ENCODE assay signal across 8 mouse cellular contexts in genomic region chr11:94385977-94386771, GRCm38 (mm10). TPM values are rescaled to one million over a fixed set of nuclear protein-coding genes. Genes with fewer than 3 reads are reported as not detected.
DNase-seq lines count a peak whose midpoint lies in the region; ATAC-seq and TF ChIP-seq lines count a peak whose summit lies in the region.

No protein-coding gene starts in this region.

- H3K9ac ChIP-seq in heart, adult 2 months (ENCODE audit: low read depth, low read length), result no peak overlapping the region
- no peak overlapping the region for H3K9ac ChIP-seq in intestine, embryonic 16.5 days (ENCODE audit: low read depth, low read length)
- no peak overlapping the region for H3K9ac ChIP-seq in liver, embryonic 16.5 days (ENCODE audit: low read depth, low read length)

- no peak for TF ChIP-seq POLR2A in heart, adult 2 months (IDR thresholded peaks at IDR 0.05; ENCODE audit: insufficient read depth, low read depth, low read length)
- no peak for TF ChIP-seq POLR2A in cerebellum, adult 2 months (IDR thresholded peaks at IDR 0.05; ENCODE audit: borderline replicate concordance, insufficient read depth, low read length)

- no peak for TF ChIP-seq EP300 in heart, adult 2 months (IDR thresholded peaks at IDR 0.05; ENCODE audit: insufficient read depth, low read depth, low read length)

- 18% methylated on average over 12 of the region's 12 CpGs for WGBS in heart, adult 2 months
- 22% methylated on average over 12 of the region's 12 CpGs for WGBS in intestine, embryonic 16.5 days
- 10% methylated on average over 11 of the region's 12 CpGs for WGBS in liver, embryonic 16.5 days (ENCODE audit: insufficient replicate concordance)
- WGBS in cerebellum, adult 2 months, result 47% methylated on average over 12 of the region's 12 CpGs

- intact Hi-C loops in heart, adult 2 months (cut with DNase I), result no loop called here
- intact Hi-C loops in left cerebral cortex, postnatal 4 days (cut with DNase I), result no loop called here

- peaks cover 7% of the 10 kb centered on the region for H3K4me1 ChIP-seq in heart, adult 2 months (ENCODE audit: control insufficient read depth, insufficient read depth, low read length)
- H3K4me1 ChIP-seq in intestine, embryonic 16.5 days (ENCODE audit: control insufficient read depth, insufficient read depth, low read length), result peaks cover 29% of the 10 kb centered on the region
- no peaks in the 10 kb centered on the region for H3K4me1 ChIP-seq in liver, embryonic 16.5 days (ENCODE audit: control insufficient read depth, low read depth, low read length)
- H3K4me1 ChIP-seq in cerebellum, adult 2 months (ENCODE audit: control insufficient read depth, insufficient read depth, low read length), result peaks cover 22% of the 10 kb centered on the region

- H3K27me3 ChIP-seq in heart, adult 2 months (ENCODE audit: control insufficient read depth, insufficient read depth, low read length), result no peaks in the 10 kb centered on the region
- no peaks in the 10 kb centered on the region for H3K27me3 ChIP-seq in intestine, embryonic 16.5 days (replicated peaks; ENCODE audit: control insufficient read depth, insufficient read depth, low read length)
- H3K27me3 ChIP-seq in liver, embryonic 16.5 days (ENCODE audit: control insufficient read depth, insufficient read depth, low read depth, low read length), result no peaks in the 10 kb centered on the region
- H3K27me3 ChIP-seq in cerebellum, adult 2 months (ENCODE audit: control insufficient read depth, insufficient read depth, low read length), result no peaks in the 10 kb centered on the region

- H3K4me3 ChIP-seq in heart, adult 2 months, result no peak overlapping the region
- H3K4me3 ChIP-seq in intestine, embryonic 16.5 days (ENCODE audit: low read length), result no peak overlapping the region
- no peak overlapping the region for H3K4me3 ChIP-seq in liver, embryonic 16.5 days (ENCODE audit: low read depth, low read length)
- H3K4me3 ChIP-seq in cerebellum, adult 2 months (replicated peaks; ENCODE audit: insufficient read depth, low read depth, low read length), result no peak overlapping the region

- no peaks in the 10 kb centered on the region for H3K9me3 ChIP-seq in intestine, embryonic 16.5 days (ENCODE audit: control insufficient read depth, low read length)
- H3K9me3 ChIP-seq in liver, embryonic 16.5 days (replicated peaks; ENCODE audit: control insufficient read depth, low read length), result no peaks in the 10 kb centered on the region

- H3K36me3 ChIP-seq in heart, adult 2 months (ENCODE audit: control insufficient read depth, insufficient read depth, low read length), result no peaks in the 10 kb centered on the region
- no peaks in the 10 kb centered on the region for H3K36me3 ChIP-seq in intestine, embryonic 16.5 days (ENCODE audit: control insufficient read depth, insufficient read depth, low read length)
- no peaks in the 10 kb centered on the region for H3K36me3 ChIP-seq in liver, embryonic 16.5 days (ENCODE audit: control insufficient read depth, insufficient read depth)

- H3K4me2 ChIP-seq in intestine, embryonic 16.5 days (ENCODE audit: low read depth, low read length), result peak overlapping the region; percentile 33; the same call in 1 of the 2 replicates
- H3K4me2 ChIP-seq in liver, embryonic 16.5 days (ENCODE audit: low read depth, low read length), result peak overlapping the region; percentile 21

- DNase-seq in CD4-positive, CD25-positive, alpha-beta regulatory T cell, adult 2 months (ENCODE audit: low read depth, low spot score), result peak; percentile 69
- DNase-seq in T-cell, adult 2 months (ENCODE audit: low spot score), result peak; percentile 53
- DNase-seq in heart, adult 2 months, result peak; percentile 63
- peak; percentile 54 to 70 for DNase-seq in natural killer cell, adult 2 months (ENCODE audit: low spot score in 2 of 2)
- DNase-seq in cerebellum, adult 2 months, result no peak
- DNase-seq in left cerebral cortex, postnatal 4 days, result no peak

- TF ChIP-seq CTCF in heart, adult 2 months (IDR thresholded peaks at IDR 0.05), result no peak
- no peak for TF ChIP-seq CTCF in cerebellum, adult 2 months (IDR thresholded peaks at IDR 0.05; ENCODE audit: borderline replicate concordance, insufficient read depth, low read depth, low read length)

- ATAC-seq in intestine, embryonic 16.5 days, result peak; percentile 75
- peak; percentile 71 for ATAC-seq in liver, embryonic 16.5 days (ENCODE audit: low read depth)

- no peak overlapping the region for H3K27ac ChIP-seq in heart, adult 2 months
- H3K27ac ChIP-seq in intestine, embryonic 16.5 days (ENCODE audit: low read length), result peak overlapping the region; percentile 3
- H3K27ac ChIP-seq in liver, embryonic 16.5 days (ENCODE audit: low read length), result peak overlapping the region; percentile 46
- H3K27ac ChIP-seq in cerebellum, adult 2 months (ENCODE audit: insufficient read depth, low read length), result no peak overlapping the region

- no peaks in the 10 kb centered on the region for H3K79me2 ChIP-seq in heart, adult 2 months (replicated peaks; ENCODE audit: control insufficient read depth, insufficient read depth, low read length)

RNA-seq across cellular contexts. Expression of gene Abcc3, which starts 6.6 kb away (rescaled TPM):
- total RNA-seq in heart, adult 2 months (2021), result 1 to 10 TPM; 1.6 to 2.3 TPM
- polyA plus RNA-seq in heart, adult 2 months (2012; rRNA removed), result 1.8 and 2.0 TPM in 2 replicates
- polyA plus RNA-seq in intestine, embryonic 16.5 days (2015; fragmentation: Nextera tagmentation; extraction: Ambion mirVana), result 2.5 and 3.3 TPM in 2 replicates
- 9.4 and 10.2 TPM in 2 replicates for polyA plus RNA-seq in liver, embryonic 16.5 days (2015; fragmentation: Nextera tagmentation; extraction: Ambion mirVana)
- polyA plus RNA-seq in cerebellum, adult 2 months (2012; rRNA removed), result 0.64 and 0.71 TPM in 2 replicates
- 1 to 10 TPM in 1 of 2 experiments, under 1 TPM in 1; 0.70 to 1.4 TPM for total RNA-seq in left cerebral cortex, postnatal 4 days (2021)

RNA-seq across cellular contexts. Expression of gene Ankrd40, which starts 58.4 kb away (rescaled TPM):
- 100 to 1,000 TPM; 254 to 285 TPM for total RNA-seq in heart, adult 2 months (2021)
- polyA plus RNA-seq in heart, adult 2 months (2012; rRNA removed), result 287 and 346 TPM in 2 replicates
- 11.8 and 11.9 TPM in 2 replicates for polyA plus RNA-seq in intestine, embryonic 16.5 days (2015; fragmentation: Nextera tagmentation; extraction: Ambion mirVana)
- polyA plus RNA-seq in liver, embryonic 16.5 days (2015; fragmentation: Nextera tagmentation; extraction: Ambion mirVana), result 2.9 and 3.5 TPM in 2 replicates
- polyA plus RNA-seq in cerebellum, adult 2 months (2012; rRNA removed), result 226 and 243 TPM in 2 replicates
- total RNA-seq in left cerebral cortex, postnatal 4 days (2021), result 10 to 100 TPM; 52.1 to 58.1 TPM

Comparison
In these comparisons a context has a peak if more than half of its experiments do, and no peak if none do; other contexts are left out.
1. DNase-seq: peak in CD4-positive, CD25-positive, alpha-beta regulatory T cell, adult 2 months (single experiment), T-cell, adult 2 months (single experiment), heart, adult 2 months (2 of 2) and natural killer cell, adult 2 months (2 of 2); none in cerebellum, adult 2 months (0 of 2) and left cerebral cortex, postnatal 4 days (single experiment).
2. H3K27ac ChIP-seq: peak in intestine, embryonic 16.5 days (single experiment) and liver, embryonic 16.5 days (single experiment); none in heart, adult 2 months (single experiment) and cerebellum, adult 2 months (single experiment).
3. RNA of gene Ankrd40, which starts 58.4 kb away (polyA plus RNA-seq): 287 to 346 TPM in heart, adult 2 months and 226 to 243 TPM in cerebellum, adult 2 months; 11.8 to 11.9 TPM in intestine, embryonic 16.5 days and 2.9 to 3.5 TPM in liver, embryonic 16.5 days; every median in the first group is over 10 times any median in the second.